Mouse (Mus musculus) CH12.LX (cell line): ENCODE data around the gene Grk6.
A peak's percentile ranks its signal among the peaks of the same experiment; 100 is the strongest.

ENCODE experiments used
- CTCF ChIP-seq, 2 experiments: IDR thresholded peaks in 1 of 2; conservative IDR thresholded peaks in 1 of 2; 2 replicates each; pipeline ENCODE4 v1.5.1; 2011 to 2012; ENCODE audit warnings: low read depth in 2 of 2, low read length in 2 of 2, improper control_type of control experiment in 1 of 2, inconsistent platforms in 1 of 2, mild to moderate bottlenecking in 1 of 2, moderate library complexity in 1 of 2
- E2F4 ChIP-seq: IDR thresholded peaks from 2 replicates; pipeline ENCODE4 v1.6.1; 2011; ENCODE audit warnings: low read depth, low read length, improper control_type of control experiment; ENCODE audit not compliant: insufficient replicate concordance

DNA sequence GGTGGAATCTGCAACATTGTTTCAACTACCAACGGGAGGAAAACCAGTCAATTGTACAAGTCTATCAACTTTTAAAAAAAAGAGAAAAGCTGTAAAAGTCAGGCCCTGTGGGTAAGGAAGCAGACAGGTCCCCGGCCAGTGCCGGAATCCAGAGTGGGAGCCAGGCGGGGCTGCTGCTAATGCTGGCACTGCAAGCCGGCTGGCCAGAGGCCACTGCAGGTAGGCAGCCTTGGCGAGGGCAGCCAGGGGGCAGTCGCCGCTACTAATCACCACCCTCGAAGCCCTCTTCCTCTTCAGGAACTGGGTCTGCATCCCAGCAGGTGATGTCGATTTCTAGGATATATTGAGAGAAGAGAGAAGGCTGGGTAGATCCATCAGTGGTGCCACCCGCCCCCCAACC, 29.1 kb downstream of the Grk6 start:
- no peak for TF ChIP-seq E2F4
- TF ChIP-seq CTCF (conservative IDR thresholded peaks at IDR 0.05 in 1 of 2, IDR thresholded peaks at IDR 0.05 in 1 of 2; ENCODE audit: low read depth in 2 of 2, low read length in 2 of 2) = peak in 1 of 2 experiments; percentile 24; a peak in 2 of 4 replicates
